Mouse (Mus musculus) ES-CJ7 (cell line): ENCODE measurements around the gene Skint10.

Experiments
- DNase-seq: peaks from one replicate; pipeline ENCODE4 v3.0.0; 2011; ENCODE audit warnings: low read depth, low spot score

Skint10 gene

DNA sequence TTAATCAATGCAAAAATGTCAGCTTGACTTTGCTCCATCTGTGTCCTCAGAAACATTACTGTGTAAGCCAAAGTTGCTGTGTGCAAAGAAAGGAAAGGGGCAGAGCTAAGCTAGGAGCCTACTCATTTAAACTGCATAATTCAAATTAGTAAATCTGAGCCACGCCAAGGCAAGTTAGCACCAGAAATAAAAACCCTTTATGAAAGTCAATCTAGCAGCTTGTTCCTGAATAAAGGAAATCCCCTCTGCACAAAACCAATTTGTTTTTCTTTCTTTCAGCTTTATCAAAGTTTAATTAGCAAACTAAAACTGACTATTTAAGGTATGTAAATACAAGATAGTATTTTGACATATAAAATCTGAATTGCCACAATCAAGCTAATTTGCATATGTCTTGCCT, at the start of gene Skint10:
Gene Skint10 (minus strand): TSS at position 101 of the 400 bp plus-strand sequence.
- no peak for DNase-seq

DNA sequence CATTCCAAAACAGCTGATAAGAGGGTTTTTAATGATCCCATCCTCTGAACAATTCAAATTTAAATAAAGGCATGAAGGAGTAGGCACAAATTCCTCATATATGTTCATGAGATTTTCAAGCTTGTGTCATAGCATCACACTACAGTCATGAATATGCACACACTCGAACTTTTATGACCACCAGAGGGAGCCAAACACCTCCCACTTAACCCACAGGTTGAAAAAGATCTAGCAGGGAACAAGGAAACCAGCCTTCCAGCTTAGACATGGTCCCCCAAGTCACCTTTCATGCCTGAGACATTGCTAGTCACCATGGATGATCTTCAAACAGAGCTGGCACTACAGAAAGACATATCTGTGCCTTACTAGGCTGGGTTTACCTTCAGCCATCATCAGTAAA, 16.0 kb upstream of the Skint10 start:
- DNase-seq: no peak
